Mouse (Mus musculus): ENCODE measurements around the gene Brms1l. TPM values are rescaled to one million over a fixed set of nuclear protein-coding genes. Genes with fewer than 3 reads are reported as not detected.

Gene Brms1l
- 28.3 TPM for total RNA-seq (2023)

GRCm38 (mm10) chr12:55836199-55836951 lies at the start of gene Brms1l:
Gene Brms1l (plus strand): TSS chr12:55836324.

DNA sequence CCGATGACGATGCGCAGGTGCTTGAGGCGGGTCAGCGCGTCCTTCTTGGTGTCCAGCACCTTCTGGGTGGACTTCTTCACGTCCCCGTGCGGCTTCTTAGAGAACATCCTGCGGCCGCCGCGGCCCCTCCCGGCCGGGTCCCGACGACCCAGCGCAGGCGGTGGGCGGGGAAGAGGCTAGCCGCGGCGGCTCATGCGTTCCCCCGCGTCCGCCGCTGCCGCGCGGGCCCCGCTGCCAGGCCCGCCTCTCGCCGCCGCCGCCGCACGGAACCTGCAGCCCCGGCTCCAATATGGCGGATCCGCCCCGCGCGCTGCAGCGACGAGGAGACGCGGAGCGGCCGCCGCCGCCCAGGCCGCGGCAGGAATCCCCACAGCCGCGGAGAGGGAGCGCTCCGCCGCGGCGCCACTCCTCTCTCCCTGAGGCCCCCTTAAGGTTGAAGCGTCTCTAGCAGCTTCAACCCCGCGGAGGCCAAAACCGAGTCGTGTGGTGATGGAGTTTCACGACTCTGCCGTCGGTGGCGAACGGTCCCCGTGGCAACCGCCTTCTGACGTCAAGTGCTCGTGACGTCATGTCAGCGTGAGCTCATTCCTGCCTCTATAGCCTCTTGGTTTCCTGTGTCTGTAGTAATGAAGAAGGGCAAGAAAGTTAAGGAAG lies 15.3 kb upstream of the Brms1l start, which contains the start of gene Ralgapa1:
Gene Ralgapa1 (minus strand): TSS at position 507 of the 654 bp plus-strand sequence.

Other genes with a start within 250 kb of the Brms1l start
- gene Insm2, start 236.9 kb upstream of the Brms1l start, total RNA-seq (2023) = not detected
- 64.0 TPM for gene Ralgapa1, start 15.2 kb upstream of the Brms1l start, total RNA-seq (2023)

Measured in CD4-positive naive resting alpha-beta T cell, adult 76 days (primary cell).